Mouse (Mus musculus) liver, embryonic 13.5 days (tissue): Measurements from ENCODE around the gene Dhtkd1. TPM values are rescaled to one million over a fixed set of nuclear protein-coding genes. Genes with fewer than 3 reads are reported as not detected.
"Not testable (repeated sequence)": the region's sequence is repeated elsewhere in the genome, so short reads cannot be mapped to it uniquely, and the experiment has no call there.

Experiments used
- ATAC-seq: fragments of 200-750 bp; cut with Nextera tagmentation; 2 replicates; pipeline ENCODE4 v1.8.0; 2017; ENCODE audit warnings: low read depth, mild to moderate bottlenecking, moderate number of reproducible peaks, moderate library complexity
- DNase-seq: peaks from one replicate; pipeline ENCODE4 v3.0.0; 2022
- H3K27ac ChIP-seq: fragments of 300-500 bp; sonication (generic); 2 replicates; pipeline ENCODE4 v1.5.1; 2015; ENCODE audit warnings: moderate library complexity, mild to moderate bottlenecking, inconsistent platforms
- H3K27me3 ChIP-seq: fragments of 300-500 bp; sonication (generic); 2 replicates; pipeline ENCODE4 v1.6.1; 2015; ENCODE audit warnings: mild to moderate bottlenecking, inconsistent platforms
- H3K36me3 ChIP-seq: fragments of 300-500 bp; sonication (generic); 2 replicates; pipeline ENCODE4 v1.6.1; 2015; ENCODE audit warnings: mild to moderate bottlenecking, inconsistent platforms
- H3K4me1 ChIP-seq: fragments of 300-500 bp; sonication (generic); replicated peaks from 2 replicates; pipeline ENCODE4 v1.6.1; 2015; ENCODE audit warnings: inconsistent platforms
- H3K4me2 ChIP-seq: fragments of 300-500 bp; sonication (generic); 2 replicates; pipeline ENCODE4 v1.6.1; 2015; ENCODE audit warnings: inconsistent platforms, mild to moderate bottlenecking, moderate library complexity
- H3K4me3 ChIP-seq: fragments of 300-500 bp; sonication (generic); replicated peaks from 2 replicates; pipeline ENCODE4 v1.5.1; 2015; ENCODE audit warnings: mild to moderate bottlenecking, inconsistent platforms
- H3K9ac ChIP-seq: fragments of 300-500 bp; sonication (generic); 2 replicates; pipeline ENCODE4 v1.6.1; 2015; ENCODE audit warnings: mild to moderate bottlenecking, inconsistent platforms
- H3K9me3 ChIP-seq: fragments of 300-500 bp; sonication (generic); replicated peaks from 2 replicates; pipeline ENCODE4 v1.6.1; 2016; ENCODE audit warnings: inconsistent platforms
- WGBS: fragments of 180-500 bp; shearing (Covaris S2); methylation state at CpG from one replicate; pipeline ENCODE4 v1.1.7; 2015; ENCODE audit not compliant: insufficient replicate concordance; 5-methylcytosine and 5-hydroxymethylcytosine counted together
- polyA plus RNA-seq: library from polyadenylated mRNA; unstranded; fragments of >200 nt; fragmentation: Nextera tagmentation; extraction: Ambion mirVana; gene quantifications from 2 replicates; pipeline ENCODE4 v1.2.1, GENCODE M21; 2015

Gene Dhtkd1
- 1.4 and 2.0 TPM in 2 replicates for polyA plus RNA-seq

- peak; percentile 87 for ATAC-seq
- Histone ChIP-seq H3K27ac (peak within 1 kb of the TSS; percentile 36), H3K27me3 (no peaks in the 10 kb centered on the region), H3K4me3 (peak within 1 kb of the TSS; percentile 70), H3K9ac (peak within 1 kb of the TSS; percentile 78), H3K4me2 (peak within 1 kb of the TSS; percentile 92), H3K9me3 (no peaks in the 10 kb centered on the region), H3K36me3 (no peaks in the 10 kb centered on the region), H3K4me1 (peaks cover 69% of the 10 kb centered on the region)
- WGBS: 1% methylated on average over 36 of the region's 36 CpGs
- DNase-seq: peak; percentile 58
Observed at GRCm38 (mm10) chr2:5942416-5943032, at the start of gene Dhtkd1. Gene Dhtkd1 (minus strand): TSS chr2:5942792.

GRCm38 (mm10) chr2:5977532-5977931, 34.9 kb upstream of the Dhtkd1 start:
- no peak overlapping the region for H3K4me3 ChIP-seq
- peaks cover 41% of the 10 kb centered on the region for H3K36me3 ChIP-seq
- H3K4me1 ChIP-seq: no peaks in the 10 kb centered on the region
- no peaks in the 10 kb centered on the region for H3K9me3 ChIP-seq
- H3K4me2 ChIP-seq: no peak overlapping the region
- WGBS: 81% methylated on average over 4 of the region's 4 CpGs
- no peak overlapping the region for H3K27ac ChIP-seq
- ATAC-seq (no peak), DNase-seq (no peak)
- no peak overlapping the region for H3K9ac ChIP-seq
- no peaks in the 10 kb centered on the region for H3K27me3 ChIP-seq

- not testable (repeated sequence) for DNase-seq, ATAC-seq
- WGBS: 88% methylated on average over 3 of the region's 3 CpGs
Observed at GRCm38 (mm10) chr2:5970629-5971028, 28.0 kb upstream of the Dhtkd1 start.

GRCm38 (mm10) chr2:5965972-5966371, 23.4 kb upstream of the Dhtkd1 start:
- H3K36me3 ChIP-seq: peaks cover 31% of the 10 kb centered on the region
- no peaks in the 10 kb centered on the region for H3K27me3 ChIP-seq
- H3K4me1 ChIP-seq: peaks cover 5% of the 10 kb centered on the region; the same call in 1 of the 2 replicates
- H3K9me3 ChIP-seq: no peaks in the 10 kb centered on the region
- no peak for DNase-seq
- no peak overlapping the region for H3K4me3 ChIP-seq
- no peak overlapping the region for H3K4me2 ChIP-seq
- ATAC-seq: no peak
- H3K9ac ChIP-seq: no peak overlapping the region
- H3K27ac ChIP-seq: no peak overlapping the region
- WGBS: 80% methylated on average over 3 of the region's 3 CpGs

More at GRCm38 (mm10) chr2:5970629-5971028, 28.0 kb upstream of the Dhtkd1 start:
- H3K9me3 ChIP-seq, H3K27ac ChIP-seq, H3K4me2 ChIP-seq, H3K27me3 ChIP-seq, H3K4me3 ChIP-seq, H3K9ac ChIP-seq, H3K4me1 ChIP-seq: not testable (repeated sequence)
- peaks cover 23% of the 10 kb centered on the region for H3K36me3 ChIP-seq

- not testable (repeated sequence) for H3K27ac ChIP-seq, H3K9ac ChIP-seq, H3K4me1 ChIP-seq, H3K9me3 ChIP-seq, DNase-seq, ATAC-seq, H3K27me3 ChIP-seq, H3K4me2 ChIP-seq, H3K4me3 ChIP-seq
- WGBS: 72% methylated on average over 4 of the region's 4 CpGs
- peaks cover 48% of the 10 kb centered on the region for H3K36me3 ChIP-seq
Observed at GRCm38 (mm10) chr2:5963729-5964128, 21.1 kb upstream of the Dhtkd1 start.

- Histone ChIP-seq H3K4me1 (peaks cover 5% of the 10 kb centered on the region; the same call in 1 of the 2 replicates), H3K27me3 (no peaks in the 10 kb centered on the region), H3K36me3 (peaks cover 63% of the 10 kb centered on the region), H3K9ac (no peak overlapping the region), H3K27ac (no peak overlapping the region), H3K4me3 (no peak overlapping the region), H3K4me2 (no peak overlapping the region), H3K9me3 (no peaks in the 10 kb centered on the region)
- ATAC-seq (no peak), DNase-seq (no peak)
- 80% methylated on average over 2 of the region's 2 CpGs for WGBS
Observed at GRCm38 (mm10) chr2:5962265-5962664, 19.7 kb upstream of the Dhtkd1 start.

GRCm38 (mm10) chr2:5957705-5958104, 15.1 kb upstream of the Dhtkd1 start:
- H3K9me3 ChIP-seq: no peaks in the 10 kb centered on the region
- H3K4me1 ChIP-seq: peaks cover 21% of the 10 kb centered on the region
- H3K36me3 ChIP-seq: peaks cover 47% of the 10 kb centered on the region
- ATAC-seq (no peak), DNase-seq (no peak)
- H3K4me3 ChIP-seq: no peak overlapping the region
- 91% methylated on average over 9 of the region's 9 CpGs for whole genome bisulfite sequencing
- H3K4me2 ChIP-seq: no peak overlapping the region
- H3K27ac ChIP-seq: no peak overlapping the region
- no peak overlapping the region for H3K9ac ChIP-seq
- H3K27me3 ChIP-seq: no peaks in the 10 kb centered on the region

- DNase-seq: no peak
- WGBS: 0% methylated on average over 44 of the region's 46 CpGs
- H3K36me3 ChIP-seq: no peaks in the 10 kb centered on the region
Observed at GRCm38 (mm10) chr2:5951621-5952211, 9.1 kb upstream of the Dhtkd1 start.

GRCm38 (mm10) chr2:5950766-5951595, 8.4 kb upstream of the Dhtkd1 start, which contains the start of gene Upf2:
Gene Upf2 (plus strand): TSS chr2:5951469.
- Histone ChIP-seq H3K9me3 (no peaks in the 10 kb centered on the region), H3K4me3 (peak within 1 kb of the TSS; percentile 84), H3K4me2 (peak within 1 kb of the TSS; percentile 76), H3K4me1 (peaks cover 50% of the 10 kb centered on the region), H3K27me3 (no peaks in the 10 kb centered on the region), H3K9ac (peak within 1 kb of the TSS; percentile 94), H3K27ac (peak within 1 kb of the TSS; percentile 87), H3K36me3 (no peaks in the 10 kb centered on the region)
- DNase-seq (peak; percentile 92), ATAC-seq (peak; percentile 92)
- WGBS: under 1% methylated on average over 51 of the region's 54 CpGs

More at GRCm38 (mm10) chr2:5951621-5952211, 9.1 kb upstream of the Dhtkd1 start:
- peak overlapping the region; percentile 87 for H3K27ac ChIP-seq
- peak overlapping the region; percentile 84 for H3K4me3 ChIP-seq
- peak overlapping the region; percentile 75 for H3K4me2 ChIP-seq
- H3K9ac ChIP-seq: peak overlapping the region; percentile 94
- ATAC-seq: peak; percentile 64
- H3K27me3 ChIP-seq: no peaks in the 10 kb centered on the region
- H3K9me3 ChIP-seq: no peaks in the 10 kb centered on the region
- peaks cover 43% of the 10 kb centered on the region for H3K4me1 ChIP-seq

- no peak for ATAC-seq
- DNase-seq: no peak
- 6% methylated on average over 6 of the region's 6 CpGs for WGBS
Observed at GRCm38 (mm10) chr2:5950305-5950704, 7.7 kb upstream of the Dhtkd1 start.

GRCm38 (mm10) chr2:5949821-5950220, 7.2 kb upstream of the Dhtkd1 start:
- ATAC-seq: not testable (repeated sequence)

More at GRCm38 (mm10) chr2:5950305-5950704, 7.7 kb upstream of the Dhtkd1 start:
- Histone ChIP-seq H3K9me3 (no peaks in the 10 kb centered on the region), H3K27me3 (no peaks in the 10 kb centered on the region), H3K4me3 (peak overlapping the region; percentile 84), H3K4me1 (peaks cover 53% of the 10 kb centered on the region), H3K9ac (peak overlapping the region; percentile 94), H3K4me2 (peak overlapping the region; percentile 76), H3K27ac (peak overlapping the region; percentile 77), H3K36me3 (no peaks in the 10 kb centered on the region)

More at GRCm38 (mm10) chr2:5949821-5950220, 7.2 kb upstream of the Dhtkd1 start:
- Histone ChIP-seq H3K4me3 (peak overlapping the region; percentile 84), H3K4me1 (peaks cover 54% of the 10 kb centered on the region), H3K4me2 (peak overlapping the region; percentile 76), H3K27ac (peak overlapping the region; percentile 77), H3K9ac (peak overlapping the region; percentile 94)
- H3K27me3 ChIP-seq, DNase-seq, H3K36me3 ChIP-seq, H3K9me3 ChIP-seq: not testable (repeated sequence)
- 85% methylated on average over 9 of the region's 9 CpGs for WGBS
